Mouse (Mus musculus): ENCODE data around the gene Olfr10.

DNA sequence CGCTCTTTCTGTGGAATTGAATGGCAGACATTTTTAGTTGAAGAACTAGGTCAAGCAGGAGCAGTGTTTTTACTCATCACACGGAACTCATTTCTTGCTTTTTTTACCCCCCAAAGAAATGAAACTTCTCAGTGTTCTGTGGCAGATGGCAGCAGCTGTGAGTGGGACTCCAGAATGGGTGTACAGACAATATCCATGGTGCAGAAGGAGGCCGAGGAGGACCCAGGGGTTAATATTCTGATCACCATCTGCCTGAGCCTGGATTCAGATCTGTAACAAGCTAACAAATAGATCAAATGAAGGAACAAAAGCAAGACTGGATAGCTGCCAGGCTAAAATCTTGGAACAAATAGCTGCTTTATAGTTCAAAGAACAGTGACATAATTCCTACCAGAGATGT, 11.8 kb upstream of the Olfr10 start:
- TF ChIP-seq CTCF (IDR thresholded peaks at IDR 0.05; ENCODE audit: extremely low read depth, insufficient read depth, insufficient read length, insufficient replicate concordance) (no peak), POLR2A (IDR thresholded peaks at IDR 0.05; ENCODE audit: low read depth, low read length) (no peak)

Measured in spleen, adult 2 months (tissue).